Mouse (Mus musculus): ENCODE results near the gene 1810009A15Rik.
"Not testable (repeated sequence)": the region's sequence is repeated elsewhere in the genome, so short reads cannot be mapped to it uniquely, and the experiment has no call there.

The 1810009A15Rik gene

GRCm38 (mm10) chr19:8880311-8881033 is 8.2 kb upstream of the 1810009A15Rik start, which contains the start of gene Uqcc3:
Uqcc3 (minus strand) TSS chr19:8880923.
- peak; percentile 92 for DNase-seq

GRCm38 (mm10) chr19:8881034-8881392 is 7.6 kb upstream of the 1810009A15Rik start:
- DNase-seq, result no peak

- DNase-seq, result no peak
Measured at GRCm38 (mm10) chr19:8883616-8884015, 5.0 kb upstream of the 1810009A15Rik start, which contains the start of the genes Lbhd1 and Gm49403. Lbhd1 (plus strand) TSS chr19:8883732. Gm49403 (plus strand) TSS chr19:8883930.

DNA sequence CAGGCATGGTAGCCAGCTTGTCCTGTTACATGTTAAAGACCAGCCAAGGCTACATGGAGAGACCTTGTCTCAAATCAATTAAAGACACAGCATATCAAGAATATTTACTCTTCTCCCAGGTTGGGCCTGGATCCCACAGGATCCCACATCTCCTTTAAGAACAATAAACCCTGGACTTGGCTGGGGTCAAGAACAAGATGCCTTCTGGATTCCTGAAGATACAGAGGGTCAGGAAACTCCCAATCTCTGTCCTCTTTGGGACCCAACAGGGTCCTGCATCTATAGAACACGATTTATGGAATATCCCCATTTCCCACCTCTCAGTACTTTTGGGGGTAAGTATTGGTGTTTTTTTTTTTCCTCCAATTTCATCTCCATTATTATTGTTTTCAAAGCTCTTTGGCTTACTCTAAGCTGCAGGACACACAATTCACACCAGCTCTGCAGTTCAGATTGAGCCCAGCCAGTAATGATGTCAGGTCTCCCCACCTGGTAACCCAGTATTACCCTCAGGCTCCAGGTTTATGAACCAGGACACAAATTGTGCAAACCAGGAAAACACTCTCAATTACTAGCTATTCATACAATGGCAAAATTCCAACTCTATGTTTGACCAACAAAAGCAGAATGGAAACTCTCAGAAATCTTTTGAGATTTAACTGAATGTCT is 1.6 kb upstream of the 1810009A15Rik start:
- no peak for DNase-seq

DNA sequence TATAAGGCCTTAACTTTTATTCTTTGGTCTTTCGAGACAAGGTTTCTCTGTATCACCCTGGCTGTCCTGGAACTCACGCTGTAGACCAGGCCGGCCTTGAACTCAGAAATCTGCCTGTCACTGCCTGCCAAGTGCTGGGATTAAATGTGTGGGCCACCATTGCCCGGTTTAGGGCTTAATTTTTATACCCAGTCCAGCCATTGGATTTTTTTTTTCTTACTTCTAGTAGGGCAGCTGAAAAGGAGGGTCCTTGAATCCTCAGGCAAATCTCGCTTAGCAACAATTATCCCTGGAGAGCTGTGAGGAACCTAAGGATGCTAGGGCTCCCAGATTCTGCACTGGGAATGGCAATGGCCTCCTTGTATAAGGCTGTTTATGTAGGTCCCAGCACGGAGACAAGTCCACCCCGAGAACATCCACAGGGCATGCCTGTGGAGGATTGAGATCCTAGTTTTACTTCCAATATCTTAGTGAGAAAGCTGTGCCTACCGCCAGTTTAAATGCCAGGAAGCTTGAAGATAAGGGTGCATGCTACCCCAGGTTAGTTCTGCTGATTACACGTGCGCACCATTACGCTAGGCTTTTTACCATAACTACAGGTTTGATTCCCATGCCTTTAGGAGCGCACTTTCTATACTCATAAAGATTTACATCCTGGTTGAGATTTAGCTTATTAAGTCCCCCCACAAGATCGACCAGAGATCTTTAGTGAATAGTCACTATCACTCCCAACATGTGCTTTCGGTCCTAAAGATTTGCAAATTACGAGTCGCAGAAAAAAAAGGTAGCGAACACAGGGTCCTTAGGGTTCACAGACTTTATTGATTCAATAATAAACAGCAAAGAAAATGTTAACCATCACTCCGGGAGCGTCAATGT is 829 bp upstream of the 1810009A15Rik start:
- DNase-seq, result no peak

DNA sequence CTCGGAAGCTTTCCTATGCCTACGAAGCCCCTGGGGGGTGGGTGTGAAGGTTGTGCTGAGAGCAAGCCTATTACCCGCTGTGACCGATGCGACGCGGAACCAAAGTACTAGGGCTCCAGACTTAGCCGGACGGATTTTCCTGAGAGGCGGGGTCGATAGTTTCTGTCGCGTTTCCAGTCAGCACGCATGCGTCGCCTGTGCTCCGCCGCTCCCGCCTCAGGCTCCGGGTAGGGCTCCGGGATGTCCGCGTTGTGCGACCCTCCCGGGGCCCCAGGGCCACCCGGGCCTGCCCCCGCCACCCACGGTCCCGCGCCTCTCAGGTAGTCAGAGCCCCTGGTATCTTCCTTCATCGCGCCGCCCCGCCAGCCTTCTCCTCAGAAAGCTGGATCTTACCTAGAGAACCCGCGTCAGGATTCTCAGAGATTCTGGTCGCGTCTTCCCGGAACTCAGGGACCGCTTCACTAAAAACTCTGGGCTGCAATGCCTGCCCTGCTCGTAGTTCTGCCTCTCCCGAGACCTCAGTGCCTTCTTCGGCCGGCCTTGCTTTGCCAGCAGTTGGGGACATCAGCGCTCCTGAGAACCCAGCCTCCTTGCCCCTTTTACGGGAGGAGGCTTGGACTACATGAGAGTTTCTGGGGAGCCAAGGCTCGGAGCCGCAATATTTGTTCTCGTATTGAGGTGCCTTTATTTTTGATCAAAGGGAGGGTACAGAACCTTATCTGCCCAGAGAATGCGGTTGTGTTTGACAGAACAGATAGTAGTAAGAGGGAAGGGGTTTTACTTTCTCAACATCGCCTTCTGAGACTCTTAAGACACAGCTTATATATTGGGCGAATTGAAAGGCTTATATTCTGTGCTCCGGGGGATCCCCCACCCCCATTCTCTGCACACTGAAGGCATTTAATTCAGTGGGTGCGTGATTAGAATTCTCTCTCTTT is 4.4 kb downstream of the 1810009A15Rik start, which contains the start of gene Ints5:
Gene Ints5 (plus strand): TSS at position 177 of the 938 bp plus-strand sequence.
- DNase-seq, result peak; percentile 86

GRCm38 (mm10) chr19:8895397-8895960 is 6.8 kb downstream of the 1810009A15Rik start:
- DNase-seq, result no peak

- not testable (repeated sequence) for DNase-seq
Measured at GRCm38 (mm10) chr19:8896231-8896630, 7.6 kb downstream of the 1810009A15Rik start.

- peak; percentile 30 for DNase-seq
Measured at GRCm38 (mm10) chr19:8897211-8897864, 8.7 kb downstream of the 1810009A15Rik start.

DNA sequence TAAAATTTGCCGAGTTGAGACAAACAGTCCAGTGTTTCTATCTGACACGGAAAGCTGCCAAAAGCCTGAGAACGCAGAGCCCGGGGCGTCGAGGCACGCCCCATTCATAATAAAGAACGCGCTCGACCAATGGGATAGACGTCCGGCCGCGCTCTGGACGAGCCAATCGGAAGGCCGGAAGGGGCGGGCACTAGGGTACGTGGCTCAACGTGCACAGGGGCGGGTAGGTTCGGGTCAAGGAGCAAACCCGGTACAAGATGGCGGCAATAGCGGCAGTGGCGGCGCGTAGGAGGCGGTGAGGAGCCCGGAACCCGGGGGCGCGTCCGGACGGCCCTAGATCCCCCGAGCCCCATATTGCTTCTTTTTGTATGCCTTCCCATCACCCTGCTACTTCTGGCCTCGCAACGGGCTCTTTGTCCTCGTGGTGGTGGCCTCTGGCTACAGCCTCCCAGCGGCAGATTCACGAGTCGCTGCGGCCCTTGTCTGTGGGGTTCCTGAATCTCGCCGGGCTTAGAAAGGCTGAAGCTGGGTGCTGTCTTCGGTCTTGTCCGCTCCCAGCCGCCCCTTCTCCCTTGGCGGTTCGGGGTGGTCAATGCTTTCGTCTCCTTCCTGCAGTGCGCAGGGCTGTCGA is 9.3 kb downstream of the 1810009A15Rik start, which contains the start of gene Ganab:
Gene Ganab (plus strand): TSS at position 207 of the 631 bp plus-strand sequence.
- DNase-seq, result peak; percentile 98

DNA sequence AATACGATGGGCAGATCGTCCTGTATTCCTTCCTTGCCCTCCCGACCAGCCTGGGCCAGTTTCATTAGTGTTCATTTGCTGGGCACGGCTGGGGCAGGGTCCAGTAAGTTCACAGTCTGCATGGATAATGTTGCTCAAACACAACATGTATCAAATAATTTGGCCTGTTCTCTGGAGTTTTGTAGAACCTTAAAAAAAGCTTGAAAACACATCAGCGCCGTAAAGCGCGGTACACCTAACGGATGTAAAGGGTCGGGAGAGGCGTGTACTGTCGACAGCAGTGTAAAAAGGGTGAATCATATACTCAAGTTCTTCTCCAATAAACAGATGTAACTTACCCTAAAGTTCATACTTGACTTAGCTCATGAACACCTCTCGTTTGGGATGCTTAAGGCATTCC is 9.9 kb downstream of the 1810009A15Rik start:
- DNase-seq, result no peak

DNA sequence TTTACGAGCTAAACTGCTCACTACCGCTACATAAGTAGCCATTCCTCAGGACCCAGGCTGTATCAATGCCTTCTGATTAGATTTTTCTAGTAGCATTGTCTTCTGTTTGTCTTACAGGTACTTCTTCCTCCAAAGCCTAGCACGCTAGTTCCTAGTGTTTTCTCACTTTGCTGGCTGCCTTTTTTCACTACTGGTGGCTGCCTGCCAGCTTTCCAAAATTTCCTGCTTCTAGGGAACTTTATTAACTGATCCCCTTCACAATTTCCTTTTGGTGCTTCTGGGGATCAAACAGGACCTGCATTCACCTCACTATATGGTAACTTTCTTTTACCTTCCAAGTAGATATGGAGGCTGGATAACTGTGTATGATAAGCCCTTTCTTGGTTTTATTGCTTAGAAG is 10.4 kb downstream of the 1810009A15Rik start:
- no peak for DNase-seq

- no peak for DNase-seq
Measured at GRCm38 (mm10) chr19:8903412-8903811, 14.8 kb downstream of the 1810009A15Rik start.

GRCm38 (mm10) chr19:8908531-8908930 is 19.9 kb downstream of the 1810009A15Rik start:
- DNase-seq, result no peak

GRCm38 (mm10) chr19:8911810-8912209 is 23.2 kb downstream of the 1810009A15Rik start:
- peak; percentile 60 for DNase-seq

- peak; percentile 57 for DNase-seq
Measured at GRCm38 (mm10) chr19:8914212-8914611, 25.6 kb downstream of the 1810009A15Rik start.

GRCm38 (mm10) chr19:8919000-8919399 is 30.3 kb downstream of the 1810009A15Rik start:
- no peak for DNase-seq

DNA sequence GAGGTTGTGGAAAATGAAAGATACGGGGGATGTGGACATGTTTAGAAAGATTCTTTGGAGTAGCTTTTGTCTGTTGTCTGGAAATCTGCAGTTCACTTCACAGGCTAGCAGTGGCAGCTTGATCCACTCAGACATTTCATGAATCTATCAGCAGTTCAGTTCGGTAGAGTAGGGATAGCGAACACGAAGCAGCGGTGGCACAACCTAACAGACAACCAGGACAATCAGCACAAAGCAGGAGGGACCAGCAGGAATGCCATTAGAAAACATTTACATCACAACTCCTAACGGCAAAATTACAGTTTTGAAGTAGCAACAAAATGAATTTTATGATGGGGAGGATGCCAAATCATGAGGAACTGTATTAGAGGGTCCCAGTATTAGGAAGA is 31.0 kb downstream of the 1810009A15Rik start:
- DNase-seq, result no peak

- DNase-seq, result peak; percentile 96
Measured at GRCm38 (mm10) chr19:8920073-8920736, 31.6 kb downstream of the 1810009A15Rik start, which contains the start of gene B3gat3. B3gat3 (plus strand) TSS chr19:8920374.

- DNase-seq, result no peak
Measured at GRCm38 (mm10) chr19:8920836-8921291, 32.2 kb downstream of the 1810009A15Rik start.

Data from right cerebral cortex, adult 18-20 months (tissue).